Mouse (Mus musculus) CD4-positive, CD25-positive, alpha-beta regulatory T cell, adult 2 months (primary cell): ENCODE data around the gene Tnfrsf21.

Source experiments
- DNase-seq: peaks from one replicate; pipeline ENCODE4 v3.0.0-alpha.2; 2012; ENCODE audit warnings: low read depth, low spot score

Tnfrsf21 gene

GRCm38 (mm10) chr17:43076801-43077493 is 60.6 kb downstream of the Tnfrsf21 start:
- DNase-seq: no peak

DNA sequence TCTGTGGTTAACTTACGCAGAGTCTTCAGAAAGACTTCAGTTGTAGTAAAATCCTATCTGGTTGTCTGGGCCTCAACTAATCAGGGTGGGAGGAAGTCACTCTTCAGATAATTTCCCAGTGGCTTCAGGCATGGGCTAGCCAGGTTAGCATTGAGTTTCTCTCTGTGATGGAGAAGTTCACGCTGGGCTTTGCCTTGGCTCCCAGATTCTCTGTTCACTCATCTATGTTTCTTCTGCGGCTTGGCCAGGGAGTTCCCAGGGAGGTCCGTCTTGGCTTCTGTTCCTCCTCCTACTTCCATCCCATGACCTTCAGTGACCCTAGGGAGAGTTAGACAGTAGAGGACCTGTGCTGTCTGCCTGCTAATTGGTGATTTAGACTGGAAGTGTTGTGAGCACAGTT is 61.2 kb downstream of the Tnfrsf21 start:
- no peak for DNase-seq

DNA sequence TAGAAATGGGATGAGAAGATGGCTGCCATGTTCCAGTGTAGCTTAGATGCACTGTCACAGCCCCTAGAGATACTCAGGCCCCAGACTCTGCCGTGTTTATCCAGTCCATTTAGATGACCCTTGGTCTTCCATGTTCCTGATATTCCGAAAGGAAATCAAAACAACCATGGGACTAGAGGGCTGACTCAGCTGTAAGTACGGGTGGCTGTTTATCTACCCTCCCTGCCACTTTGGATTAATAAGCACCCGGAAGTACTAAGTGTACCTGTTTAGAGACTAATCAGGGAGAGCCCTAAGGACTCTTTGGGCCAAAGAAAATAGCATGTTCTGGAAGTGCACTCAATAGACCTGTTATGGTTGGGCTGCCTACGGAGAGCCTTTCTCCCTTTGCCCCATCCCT is 64.9 kb downstream of the Tnfrsf21 start:
- no peak for DNase-seq

- no peak for DNase-seq
Observed at GRCm38 (mm10) chr17:43089496-43089895, 73.1 kb downstream of the Tnfrsf21 start.

- no peak for DNase-seq
Observed at GRCm38 (mm10) chr17:43090948-43091724, 74.8 kb downstream of the Tnfrsf21 start.

- no peak for DNase-seq
Observed at GRCm38 (mm10) chr17:43092280-43092995, 76.1 kb downstream of the Tnfrsf21 start.

DNA sequence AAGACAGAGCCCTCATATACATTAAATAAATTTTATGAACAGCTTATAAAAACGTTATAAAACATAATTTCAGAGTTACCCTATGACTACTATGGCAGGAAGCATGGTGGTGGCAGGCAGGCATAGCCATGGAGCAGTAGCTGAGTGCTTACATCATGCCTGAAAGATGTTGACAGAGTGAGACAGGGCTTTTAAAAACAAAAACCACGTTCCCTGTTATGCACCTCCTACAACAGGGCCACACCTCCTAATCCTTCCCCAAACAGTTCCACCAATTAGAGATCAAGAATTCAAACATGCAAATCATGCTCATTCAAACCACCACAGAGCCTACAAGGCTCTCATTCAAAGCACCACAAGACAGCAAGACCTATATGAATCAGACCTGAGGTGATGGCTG is 77.9 kb downstream of the Tnfrsf21 start:
- DNase-seq: no peak

GRCm38 (mm10) chr17:43097101-43097688 is 80.8 kb downstream of the Tnfrsf21 start:
- DNase-seq: no peak

DNA sequence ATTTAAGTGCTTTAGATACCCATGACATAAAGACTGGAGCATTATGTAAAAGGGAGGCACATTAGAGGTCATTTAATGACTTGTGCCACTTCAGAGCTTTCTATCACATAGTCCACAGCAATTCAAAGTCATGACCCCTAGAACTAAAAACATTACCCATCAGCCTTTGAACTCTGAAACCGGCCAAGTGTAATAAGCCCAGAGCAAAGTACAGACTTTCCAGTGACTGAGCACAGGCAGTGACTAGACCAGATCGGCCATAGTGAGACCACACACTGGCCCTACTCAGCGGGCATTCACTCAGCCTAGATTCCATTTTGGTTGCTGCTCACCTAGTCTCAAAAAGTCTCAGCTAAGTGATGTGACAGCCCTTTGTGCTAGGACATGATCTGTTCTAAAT is 89.8 kb downstream of the Tnfrsf21 start:
- no peak for DNase-seq

GRCm38 (mm10) chr17:43107338-43107737 is 91.0 kb downstream of the Tnfrsf21 start:
- DNase-seq: no peak

GRCm38 (mm10) chr17:43109501-43109900 is 93.1 kb downstream of the Tnfrsf21 start:
- DNase-seq: no peak

- DNase-seq: no peak
Observed at GRCm38 (mm10) chr17:43110168-43110885, 94.0 kb downstream of the Tnfrsf21 start.

GRCm38 (mm10) chr17:43113391-43113984 is 97.1 kb downstream of the Tnfrsf21 start:
- no peak for DNase-seq

DNA sequence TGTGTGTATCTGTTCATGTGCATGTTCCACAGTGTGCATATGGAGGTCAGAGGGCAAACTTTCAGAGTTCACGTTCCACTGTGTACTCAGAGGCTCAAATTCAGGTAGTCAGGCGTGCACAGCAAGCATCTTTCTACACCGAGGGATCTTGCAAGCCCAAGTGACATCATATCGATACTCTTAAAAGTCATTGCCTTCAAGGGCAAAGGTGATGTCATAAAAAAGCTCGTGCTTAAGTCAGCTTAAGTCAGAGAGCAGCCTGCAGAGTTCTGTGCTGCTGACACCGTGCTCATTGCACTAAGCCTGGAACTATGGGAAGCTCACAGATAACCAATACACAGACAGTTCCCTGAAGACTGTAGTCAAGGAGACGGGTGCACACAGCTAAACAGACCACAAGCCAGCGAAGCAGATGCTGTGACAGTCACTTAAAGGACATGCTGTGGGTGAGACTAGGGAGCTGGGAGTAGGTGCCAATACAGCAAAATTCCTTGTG is 97.8 kb downstream of the Tnfrsf21 start:
- DNase-seq: no peak

- no peak for DNase-seq
Observed at GRCm38 (mm10) chr17:43114926-43115325, 98.6 kb downstream of the Tnfrsf21 start.

DNA sequence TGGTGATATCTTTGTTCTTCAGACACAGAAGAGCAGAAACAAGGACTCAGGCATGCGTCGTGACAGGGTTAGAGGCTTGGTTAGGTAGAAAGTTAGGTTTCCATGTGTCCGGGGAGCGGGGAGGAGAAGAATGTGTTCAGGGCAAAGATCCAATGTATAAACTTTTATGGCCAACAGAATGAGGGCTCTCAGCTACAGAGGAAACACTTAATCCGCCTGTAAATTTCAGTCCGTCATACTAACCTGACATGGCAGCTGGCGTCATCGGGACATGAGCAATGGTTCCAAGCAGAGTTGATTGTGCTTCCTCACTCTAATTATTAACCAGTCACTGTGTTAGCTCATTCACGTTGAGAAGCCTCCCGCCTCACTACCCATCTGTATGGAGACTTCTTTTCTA is 100.4 kb downstream of the Tnfrsf21 start:
- DNase-seq: no peak

DNA sequence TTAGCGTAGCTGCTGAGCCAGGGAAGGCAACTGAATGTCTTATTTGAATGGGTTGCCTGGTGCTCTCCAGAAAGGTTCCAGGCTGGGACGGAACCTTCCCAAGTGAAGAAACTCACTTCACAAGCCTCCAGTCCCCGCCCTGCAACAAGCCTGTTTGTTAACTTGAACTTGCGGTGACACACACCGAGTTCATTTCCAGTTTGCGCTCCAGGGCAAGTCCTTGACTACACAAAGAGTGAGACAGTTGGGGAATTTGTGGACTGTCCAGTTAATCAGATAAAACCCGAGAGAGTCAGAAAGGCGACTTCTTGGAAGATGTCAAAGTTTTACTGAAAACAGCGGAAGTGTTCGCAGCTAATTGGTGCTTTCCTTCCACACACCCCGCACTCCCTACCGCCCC is 103.1 kb downstream of the Tnfrsf21 start:
- no peak for DNase-seq

- DNase-seq: no peak
Observed at GRCm38 (mm10) chr17:43121096-43121495, 104.7 kb downstream of the Tnfrsf21 start.

DNA sequence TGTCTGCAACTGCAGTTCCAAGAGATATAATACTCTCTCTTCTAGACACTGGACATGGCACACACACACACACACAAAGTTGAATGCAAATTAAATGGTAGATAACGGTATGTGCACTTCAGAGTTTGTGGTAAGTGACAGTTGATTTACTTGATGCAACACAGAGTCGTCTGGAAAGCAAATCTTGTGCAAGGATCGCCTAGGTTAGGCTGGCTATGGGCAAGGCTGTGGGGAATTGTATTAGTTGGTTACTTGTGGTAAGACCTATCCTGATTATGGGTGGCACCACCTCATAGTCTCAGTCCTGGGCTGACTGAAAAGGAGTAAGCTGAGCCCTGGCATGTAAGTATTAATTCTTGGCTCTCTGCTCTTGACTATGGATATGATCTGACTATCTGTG is 112.0 kb downstream of the Tnfrsf21 start:
- DNase-seq: no peak

GRCm38 (mm10) chr17:43128908-43129533 is 112.7 kb downstream of the Tnfrsf21 start:
- no peak for DNase-seq
